ENCODE assay signal across 7 mouse cellular contexts in the genomic region with DNA sequence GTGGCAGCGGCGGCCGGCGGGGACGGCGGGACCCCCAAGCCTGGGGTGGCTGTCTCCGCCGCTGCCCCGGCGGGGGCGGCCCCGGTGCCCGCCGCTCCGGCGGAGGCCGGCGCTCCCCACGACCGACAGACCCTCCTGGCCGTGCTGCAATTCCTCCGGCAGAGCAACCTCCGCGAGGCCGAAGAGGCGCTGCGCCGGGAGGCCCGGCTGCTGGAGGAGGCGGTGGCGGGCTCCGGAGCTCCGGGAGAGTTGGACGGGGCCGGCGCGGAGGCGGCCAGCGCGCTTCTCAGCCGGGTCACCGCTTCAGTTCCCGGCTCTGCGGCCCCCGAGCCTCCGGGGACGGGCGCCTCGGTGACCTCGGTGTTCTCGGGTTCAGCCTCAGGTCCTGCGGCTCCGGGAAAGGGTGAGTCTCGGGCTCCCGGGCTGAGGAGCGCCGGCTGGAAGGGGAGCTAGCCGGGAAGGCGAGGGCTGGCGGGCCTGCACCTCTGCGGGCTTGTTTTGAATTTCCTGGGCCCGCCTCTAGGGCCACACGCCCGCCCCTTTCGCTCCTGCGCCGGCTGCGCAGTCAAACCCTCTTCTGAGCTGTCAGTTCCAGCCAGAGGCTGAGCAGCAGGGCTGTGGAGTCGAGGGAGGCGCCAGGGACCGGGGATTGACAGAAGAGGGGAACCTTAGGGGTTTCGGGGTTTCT. TPM values are rescaled to one million over a fixed set of nuclear protein-coding genes. Genes with fewer than 3 reads are reported as not detected.
A peak's percentile ranks its signal among the peaks of the same experiment; 100 is the strongest.
DNase-seq lines count a peak whose midpoint lies in the region; ATAC-seq and TF ChIP-seq lines count a peak whose summit lies in the region.

No protein-coding gene starts in this region.

- under 1% methylated on average over 70 of the region's 72 CpGs for WGBS in intestine, postnatal 0 days
- WGBS in midbrain, embryonic 11.5 days = under 1% methylated on average over 67 of the region's 72 CpGs

- intact Hi-C loops in left cerebral cortex, postnatal 4 days (cut with DNase I) = no loop called here

- H3K27me3 ChIP-seq in intestine, postnatal 0 days (replicated peaks; ENCODE audit: control insufficient read depth, insufficient read depth, low read length) = no peaks in the 10 kb centered on the region
- no peaks in the 10 kb centered on the region for H3K27me3 ChIP-seq in midbrain, embryonic 11.5 days (ENCODE audit: control insufficient read depth, insufficient read depth, low read length)

- TF ChIP-seq CTCF in intestine, postnatal 0 days (IDR thresholded peaks at IDR 0.05; ENCODE audit: low read depth) = peak; percentile 43

- DNase-seq in adrenal gland, postnatal 10 days = peak; percentile 93
- DNase-seq in embryo, embryonic 9.5 days (ENCODE audit: extremely low spot score) = peak; percentile 85
- peak; percentile 71 to 85 for DNase-seq in gastrocnemius, postnatal 4 days (ENCODE audit: low spot score in 2 of 2)
- DNase-seq in left cerebral cortex, postnatal 4 days = peak; percentile 82
- peak; percentile 97 for DNase-seq in midbrain, embryonic 11.5 days (ENCODE audit: low spot score, missing footprints)
- DNase-seq in skeletal muscle tissue, adult 2 months (ENCODE audit: low read depth, low spot score) = peak; percentile 68

- no peaks in the 10 kb centered on the region for H3K4me1 ChIP-seq in intestine, postnatal 0 days (replicated peaks; ENCODE audit: control insufficient read depth, insufficient read depth, low read length)
- H3K4me1 ChIP-seq in midbrain, embryonic 11.5 days (ENCODE audit: control insufficient read depth, insufficient read depth, low read length) = peaks cover 6% of the 10 kb centered on the region; the same call in 1 of the 2 replicates

- peak overlapping the region; percentile 99 for H3K4me3 ChIP-seq in intestine, postnatal 0 days (ENCODE audit: low read depth, low read length)
- H3K4me3 ChIP-seq in midbrain, embryonic 11.5 days (ENCODE audit: low read depth, low read length) = peak overlapping the region; percentile 99

- H3K36me3 ChIP-seq in intestine, postnatal 0 days (ENCODE audit: control insufficient read depth, insufficient read depth) = peaks cover 25% of the 10 kb centered on the region
- H3K36me3 ChIP-seq in midbrain, embryonic 11.5 days (ENCODE audit: control insufficient read depth, insufficient read depth, low read length) = peaks cover 4% of the 10 kb centered on the region; the same call in 1 of the 2 replicates

- peak overlapping the region; percentile 92 for H3K9ac ChIP-seq in intestine, postnatal 0 days (ENCODE audit: low read depth, low read length)
- peak overlapping the region; percentile 96 for H3K9ac ChIP-seq in midbrain, embryonic 11.5 days (ENCODE audit: low read length)

- peak overlapping the region; percentile 89 for H3K27ac ChIP-seq in intestine, postnatal 0 days (ENCODE audit: low read depth, low read length)
- H3K27ac ChIP-seq in midbrain, embryonic 11.5 days (ENCODE audit: low read depth, low read length) = peak overlapping the region; percentile 67

- ATAC-seq in intestine, postnatal 0 days = peak; percentile 86
- peak; percentile 91 for ATAC-seq in midbrain, embryonic 11.5 days (ENCODE audit: low FRiP score)

- no peaks in the 10 kb centered on the region for H3K9me3 ChIP-seq in intestine, postnatal 0 days (ENCODE audit: control insufficient read depth)
- H3K9me3 ChIP-seq in midbrain, embryonic 11.5 days (ENCODE audit: control insufficient read depth, low read length) = no peaks in the 10 kb centered on the region

- peak overlapping the region; percentile 75 for H3K4me2 ChIP-seq in intestine, postnatal 0 days (replicated peaks; ENCODE audit: low read depth)
- H3K4me2 ChIP-seq in midbrain, embryonic 11.5 days = peak overlapping the region; percentile 58

RNA-seq across cellular contexts. Expression of a gene that starts 0.5 kb away (rescaled TPM):
- 1 to 10 TPM; 4.4 to 4.8 TPM for total RNA-seq in adrenal gland, postnatal 10 days (2021)
- 1 to 10 TPM; 4.0 to 4.1 TPM for total RNA-seq in gastrocnemius, postnatal 4 days (2021)
- polyA plus RNA-seq in intestine, postnatal 0 days (2015; fragmentation: Nextera tagmentation; extraction: Ambion mirVana) = 3.9 TPM in 2 replicates
- 1 to 10 TPM; 7.8 to 8.6 TPM for total RNA-seq in left cerebral cortex, postnatal 4 days (2021)
- polyA plus RNA-seq in midbrain, embryonic 11.5 days (2014; fragmentation: Nextera tagmentation; extraction: Ambion mirVana) = 10.9 and 12.1 TPM in 2 replicates

RNA-seq across cellular contexts. Expression of a gene that starts 17.4 kb away (rescaled TPM):
- total RNA-seq in adrenal gland, postnatal 10 days (2021) = 1 to 10 TPM; 8.6 to 8.9 TPM
- total RNA-seq in gastrocnemius, postnatal 4 days (2021) = 1 to 10 TPM; 5.3 to 7.0 TPM
- polyA plus RNA-seq in intestine, postnatal 0 days (2015; fragmentation: Nextera tagmentation; extraction: Ambion mirVana) = 9.4 and 14.4 TPM in 2 replicates
- 10 to 100 TPM; 25.0 to 26.1 TPM for total RNA-seq in left cerebral cortex, postnatal 4 days (2021)
- polyA plus RNA-seq in midbrain, embryonic 11.5 days (2014; fragmentation: Nextera tagmentation; extraction: Ambion mirVana) = 33.7 and 34.3 TPM in 2 replicates

RNA-seq across cellular contexts. Expression of a gene that starts 22.4 kb away (rescaled TPM):
- total RNA-seq in adrenal gland, postnatal 10 days (2021) = 1,000 to 10,000 TPM; 1,198 to 1,276 TPM
- 100 to 1,000 TPM; 864 to 878 TPM for total RNA-seq in gastrocnemius, postnatal 4 days (2021)
- polyA plus RNA-seq in intestine, postnatal 0 days (2015; fragmentation: Nextera tagmentation; extraction: Ambion mirVana) = 2,827 and 3,144 TPM in 2 replicates
- 100 to 1,000 TPM; 610 to 660 TPM for total RNA-seq in left cerebral cortex, postnatal 4 days (2021)
- 1,071 and 1,179 TPM in 2 replicates for polyA plus RNA-seq in midbrain, embryonic 11.5 days (2014; fragmentation: Nextera tagmentation; extraction: Ambion mirVana)

RNA-seq across cellular contexts. Expression of a gene that starts 22.5 kb away (rescaled TPM):
- 10 to 100 TPM; 18.9 to 20.5 TPM for total RNA-seq in adrenal gland, postnatal 10 days (2021)
- total RNA-seq in gastrocnemius, postnatal 4 days (2021) = 10 to 100 TPM; 14.2 to 16.3 TPM
- 4.3 and 5.2 TPM in 2 replicates for polyA plus RNA-seq in intestine, postnatal 0 days (2015; fragmentation: Nextera tagmentation; extraction: Ambion mirVana)
- total RNA-seq in left cerebral cortex, postnatal 4 days (2021) = 10 to 100 TPM; 20.7 to 21.1 TPM
- 9.1 and 9.7 TPM in 2 replicates for polyA plus RNA-seq in midbrain, embryonic 11.5 days (2014; fragmentation: Nextera tagmentation; extraction: Ambion mirVana)

RNA-seq across cellular contexts. Expression of a gene that starts 53.1 kb away (rescaled TPM):
- total RNA-seq in adrenal gland, postnatal 10 days (2021) = 10 to 100 TPM; 73.1 to 77.3 TPM
- 10 to 100 TPM; 68.7 to 80.2 TPM for total RNA-seq in gastrocnemius, postnatal 4 days (2021)
- 22.0 and 23.0 TPM in 2 replicates for polyA plus RNA-seq in intestine, postnatal 0 days (2015; fragmentation: Nextera tagmentation; extraction: Ambion mirVana)
- 10 to 100 TPM; 84.0 to 93.6 TPM for total RNA-seq in left cerebral cortex, postnatal 4 days (2021)
- polyA plus RNA-seq in midbrain, embryonic 11.5 days (2014; fragmentation: Nextera tagmentation; extraction: Ambion mirVana) = 73.5 and 79.6 TPM in 2 replicates

Comparison
In these comparisons a context has a peak if more than half of its experiments do, and no peak if none do; other contexts are left out.
1. Peak in every context shown above with its lines: DNase-seq, ATAC-seq, H3K4me3 ChIP-seq and H3K27ac ChIP-seq.